Mouse (Mus musculus): ENCODE data around the gene Styxl1. TPM values are rescaled to one million over a fixed set of nuclear protein-coding genes. Genes with fewer than 3 reads are reported as not detected.

Styxl1 gene
- polyA plus RNA-seq, 1 experiment: 0.26 TPM

GRCm38 (mm10) chr5:135763526-135763925 is 14.7 kb downstream of the Styxl1 start:
- Histone ChIP-seq H3K4me3 (replicated peaks; ENCODE audit: insufficient read depth, low read depth, low read length) (no peak overlapping the region), H3K27ac (ENCODE audit: insufficient read depth, low read length) (no peak overlapping the region), H3K27me3 (ENCODE audit: control insufficient read depth, insufficient read depth, low read length) (no peaks in the 10 kb centered on the region), H3K4me1 (ENCODE audit: control insufficient read depth, insufficient read depth, low read length) (0 out of 2 replicates have a peak, but pooled peaks cover 2% of the 10 kb centered on the region)
- DNase-seq: peak; percentile 50 to 68
- WGBS: 3% methylated on average over 7 of the region's 7 CpGs
- TF ChIP-seq CTCF (IDR thresholded peaks at IDR 0.05; ENCODE audit: borderline replicate concordance, insufficient read depth, low read depth, low read length) (peak; percentile 97), POLR2A (IDR thresholded peaks at IDR 0.05; ENCODE audit: borderline replicate concordance, insufficient read depth, low read length) (no peak)

DNA sequence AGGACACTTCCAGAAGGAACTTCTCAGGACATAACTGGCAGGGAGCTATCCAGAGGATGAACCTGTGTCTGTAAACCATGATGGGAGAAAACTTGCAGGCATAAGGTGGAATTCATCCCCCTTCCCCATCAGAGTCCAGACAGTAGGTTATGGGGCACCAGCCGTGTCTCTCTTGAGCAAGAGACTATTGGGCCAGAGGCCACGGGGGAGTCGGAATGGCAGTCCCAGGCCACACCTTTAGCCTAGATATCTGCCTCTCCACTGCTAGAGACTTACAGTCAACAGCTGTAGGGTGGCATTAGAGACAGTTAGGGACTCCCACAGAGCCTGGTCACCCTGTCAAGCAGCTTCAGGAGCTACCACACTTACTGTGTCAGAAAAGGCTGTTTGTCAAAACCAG is 16.3 kb downstream of the Styxl1 start:
- H3K27me3 ChIP-seq (ENCODE audit: control insufficient read depth, insufficient read depth, low read length): no peaks in the 10 kb centered on the region
- H3K4me1 ChIP-seq (ENCODE audit: control insufficient read depth, insufficient read depth, low read length): 0 out of 2 replicates have a peak, but pooled peaks cover 2% of the 10 kb centered on the region
- H3K4me3 ChIP-seq (replicated peaks; ENCODE audit: insufficient read depth, low read depth, low read length): no peak overlapping the region
- no peak overlapping the region for H3K27ac ChIP-seq (ENCODE audit: insufficient read depth, low read length)
- DNase-seq: no peak
- TF ChIP-seq CTCF (IDR thresholded peaks at IDR 0.05; ENCODE audit: borderline replicate concordance, insufficient read depth, low read depth, low read length) (no peak), POLR2A (IDR thresholded peaks at IDR 0.05; ENCODE audit: borderline replicate concordance, insufficient read depth, low read length) (no peak)
- WGBS: 76% methylated on average over 3 of the region's 3 CpGs

DNA sequence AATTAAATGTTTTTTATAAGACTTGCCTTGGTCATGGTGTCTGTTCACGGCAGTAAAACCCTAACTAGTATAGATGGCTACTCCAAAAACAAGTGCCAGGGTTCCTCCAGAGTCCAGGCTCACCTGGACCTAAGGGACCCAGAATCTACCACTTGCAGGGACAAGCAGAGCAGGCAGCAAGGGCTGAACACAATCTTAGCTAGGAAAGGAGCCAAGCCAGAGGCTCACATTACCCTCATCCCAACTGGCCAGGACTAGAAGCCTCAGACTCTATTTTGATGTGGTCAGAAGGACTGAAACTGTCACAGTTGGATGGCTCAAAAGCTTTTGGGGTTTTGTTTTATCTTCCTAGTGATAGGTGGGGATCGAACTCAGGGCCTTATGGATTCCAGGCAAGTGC is 26.6 kb downstream of the Styxl1 start:
- WGBS: 69% methylated on average over 2 of the region's 2 CpGs
- DNase-seq: no peak
- H3K4me3 ChIP-seq (replicated peaks; ENCODE audit: insufficient read depth, low read depth, low read length): no peak overlapping the region
- no peaks in the 10 kb centered on the region for H3K4me1 ChIP-seq (ENCODE audit: control insufficient read depth, insufficient read depth, low read length)
- H3K27ac ChIP-seq (ENCODE audit: insufficient read depth, low read length): no peak overlapping the region
- TF ChIP-seq POLR2A (IDR thresholded peaks at IDR 0.05; ENCODE audit: borderline replicate concordance, insufficient read depth, low read length) (no peak), CTCF (IDR thresholded peaks at IDR 0.05; ENCODE audit: borderline replicate concordance, insufficient read depth, low read depth, low read length) (no peak)
- no peaks in the 10 kb centered on the region for H3K27me3 ChIP-seq (ENCODE audit: control insufficient read depth, insufficient read depth, low read length)

DNA sequence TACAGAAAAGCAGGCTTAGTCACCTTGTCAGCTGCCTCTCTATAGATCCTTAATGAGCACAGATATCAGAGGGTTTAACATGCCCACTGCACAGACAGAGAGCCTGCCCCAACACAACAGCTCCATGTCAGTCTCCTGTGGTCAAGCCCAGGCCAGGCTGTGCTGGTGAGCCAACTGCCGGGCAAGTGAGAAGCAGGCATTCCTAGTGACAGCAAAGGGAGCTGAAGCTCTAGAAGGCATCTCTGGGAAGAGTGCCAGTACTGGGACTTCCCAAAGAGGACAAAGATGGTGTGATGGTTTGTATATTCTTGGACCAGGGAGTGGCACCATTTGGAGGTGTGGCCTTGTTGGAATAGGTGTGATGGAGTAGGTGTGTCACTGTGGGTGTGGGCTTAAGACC is 27.1 kb downstream of the Styxl1 start:
- TF ChIP-seq CTCF (IDR thresholded peaks at IDR 0.05; ENCODE audit: borderline replicate concordance, insufficient read depth, low read depth, low read length) (no peak), POLR2A (IDR thresholded peaks at IDR 0.05; ENCODE audit: borderline replicate concordance, insufficient read depth, low read length) (no peak)
- 7% methylated on average over 1 of the region's 1 CpGs for WGBS
- DNase-seq: no peak
- no peaks in the 10 kb centered on the region for H3K4me1 ChIP-seq (ENCODE audit: control insufficient read depth, insufficient read depth, low read length)
- H3K27ac ChIP-seq (ENCODE audit: insufficient read depth, low read length): no peak overlapping the region
- no peak overlapping the region for H3K4me3 ChIP-seq (replicated peaks; ENCODE audit: insufficient read depth, low read depth, low read length)
- no peaks in the 10 kb centered on the region for H3K27me3 ChIP-seq (ENCODE audit: control insufficient read depth, insufficient read depth, low read length)

- no peak for DNase-seq
- TF ChIP-seq POLR2A (IDR thresholded peaks at IDR 0.05; ENCODE audit: borderline replicate concordance, insufficient read depth, low read length): no peak
- TF ChIP-seq CTCF (IDR thresholded peaks at IDR 0.05; ENCODE audit: borderline replicate concordance, insufficient read depth, low read depth, low read length): no peak
- Histone ChIP-seq H3K27ac (ENCODE audit: insufficient read depth, low read length) (no peak overlapping the region), H3K27me3 (ENCODE audit: control insufficient read depth, insufficient read depth, low read length) (no peaks in the 10 kb centered on the region), H3K4me1 (ENCODE audit: control insufficient read depth, insufficient read depth, low read length) (0 out of 2 replicates have a peak, but pooled peaks cover 4% of the 10 kb centered on the region), H3K4me3 (replicated peaks; ENCODE audit: insufficient read depth, low read depth, low read length) (peak overlapping the region; percentile 86)
- WGBS: 24% methylated on average over 12 of the region's 12 CpGs
Observed at GRCm38 (mm10) chr5:135744742-135745141, 33.4 kb downstream of the Styxl1 start.

DNA sequence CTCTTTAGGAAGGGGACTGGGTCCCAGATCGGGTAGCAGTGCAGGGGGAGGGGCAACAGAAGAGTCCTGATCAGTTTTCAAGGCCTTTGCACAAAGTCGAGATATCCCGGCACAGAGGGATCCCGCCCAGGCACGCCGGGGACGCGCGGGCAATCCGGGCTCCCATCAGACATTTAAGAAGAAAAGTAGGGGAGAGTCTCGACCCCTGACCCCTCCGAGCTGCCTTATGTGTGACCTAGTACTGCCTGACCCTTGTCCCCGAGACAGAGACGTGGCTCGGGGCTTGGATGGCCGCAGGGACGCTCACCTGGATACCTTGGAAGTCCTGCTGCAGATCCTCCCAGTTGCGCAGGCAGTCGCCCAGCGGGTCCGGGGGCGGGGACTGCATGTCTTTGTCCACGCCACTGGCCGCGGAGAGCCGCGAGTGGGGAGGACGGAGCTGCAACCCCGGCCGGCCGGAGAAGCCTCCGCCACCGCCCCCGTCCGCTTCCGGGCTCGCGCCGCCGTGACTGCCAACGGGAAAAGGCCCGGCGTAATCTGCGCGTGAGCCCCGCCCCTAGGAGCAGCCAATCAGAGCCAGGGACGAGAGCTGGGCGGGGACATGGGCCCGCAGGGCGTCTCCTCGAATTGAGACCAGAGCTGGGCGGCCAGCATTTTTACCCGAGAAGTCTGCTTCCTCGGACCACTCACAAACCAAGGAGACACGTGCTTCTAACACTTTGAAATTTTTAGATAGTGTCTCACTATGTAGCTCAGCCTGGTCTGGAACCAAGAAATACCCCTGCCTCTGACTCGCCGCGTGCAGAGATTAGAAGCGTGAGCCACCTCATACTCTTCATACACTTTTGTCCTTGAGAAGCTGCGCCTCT is 34.2 kb downstream of the Styxl1 start, which contains the start of gene Tmem120a:
TSS of gene Tmem120a (minus strand) at position 708 of the 869 bp plus-strand sequence.
- Histone ChIP-seq H3K27ac (ENCODE audit: insufficient read depth, low read length) (peak within 1 kb of the TSS; percentile 12; the same call in 1 of the 2 replicates), H3K4me3 (replicated peaks; ENCODE audit: insufficient read depth, low read depth, low read length) (peak within 1 kb of the TSS; percentile 86), H3K4me1 (ENCODE audit: control insufficient read depth, insufficient read depth, low read length) (0 out of 2 replicates have a peak, but pooled peaks cover 4% of the 10 kb centered on the region), H3K27me3 (ENCODE audit: control insufficient read depth, insufficient read depth, low read length) (no peaks in the 10 kb centered on the region)
- WGBS: under 1% methylated on average over 60 of the region's 60 CpGs
- DNase-seq: peak; percentile 93 to 94
- peak; percentile 33; the same call in 1 of the 2 replicates for TF ChIP-seq POLR2A (IDR thresholded peaks at IDR 0.05; ENCODE audit: borderline replicate concordance, insufficient read depth, low read length)
- no peak for TF ChIP-seq CTCF (IDR thresholded peaks at IDR 0.05; ENCODE audit: borderline replicate concordance, insufficient read depth, low read depth, low read length)

DNA sequence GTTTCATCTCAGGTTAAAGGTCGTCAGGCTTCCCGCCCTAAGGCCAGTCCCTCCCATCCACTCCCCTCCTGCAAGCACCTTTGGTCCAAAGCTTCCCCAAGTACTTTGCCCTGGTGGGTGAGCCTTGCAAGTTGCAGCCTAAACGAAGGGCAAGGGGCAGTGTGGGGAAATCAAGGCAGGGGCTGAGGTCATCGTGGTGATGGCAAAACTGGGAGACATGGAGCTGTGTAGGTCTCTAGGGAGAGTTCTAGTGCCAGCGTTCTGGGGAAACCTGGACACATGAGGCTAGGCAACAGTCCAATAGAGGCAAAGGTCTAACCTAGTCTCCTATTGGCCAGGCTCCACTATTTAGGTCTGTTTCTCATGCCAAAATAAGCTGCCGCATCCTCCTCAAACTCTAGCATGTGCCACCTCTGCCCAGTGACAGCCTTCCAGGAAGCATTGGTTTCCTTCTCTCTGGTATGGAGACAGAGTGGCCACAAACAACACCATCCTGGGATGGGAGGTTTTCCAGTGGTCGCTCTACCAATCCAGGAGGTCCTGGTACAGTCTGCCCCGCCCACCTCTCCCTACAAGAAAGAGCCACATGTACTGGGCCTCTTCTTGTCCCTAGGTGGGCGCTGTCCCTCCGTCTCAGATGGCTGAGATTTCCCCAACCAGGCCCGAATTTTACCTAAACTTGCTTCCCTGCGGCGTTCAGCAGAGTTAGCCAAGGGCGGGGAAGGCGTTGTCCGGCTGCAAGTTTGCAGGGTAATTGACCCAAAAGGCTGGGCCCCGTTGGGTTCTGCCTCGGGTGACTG is 35.0 kb downstream of the Styxl1 start:
- Histone ChIP-seq H3K27ac (ENCODE audit: insufficient read depth, low read length) (no peak overlapping the region), H3K27me3 (ENCODE audit: control insufficient read depth, insufficient read depth, low read length) (no peaks in the 10 kb centered on the region), H3K4me3 (replicated peaks; ENCODE audit: insufficient read depth, low read depth, low read length) (peak overlapping the region; percentile 86), H3K4me1 (ENCODE audit: control insufficient read depth, insufficient read depth, low read length) (0 out of 2 replicates have a peak, but pooled peaks cover 4% of the 10 kb centered on the region)
- WGBS: 22% methylated on average over 18 of the region's 18 CpGs
- TF ChIP-seq POLR2A (IDR thresholded peaks at IDR 0.05; ENCODE audit: borderline replicate concordance, insufficient read depth, low read length) (no peak), CTCF (IDR thresholded peaks at IDR 0.05; ENCODE audit: borderline replicate concordance, insufficient read depth, low read depth, low read length) (no peak)
- DNase-seq: peak in 1 of 2 experiments; percentile 33
